Mouse (Mus musculus): Measurements from ENCODE around the gene Prepl. TPM values are rescaled to one million over a fixed set of nuclear protein-coding genes. Genes with fewer than 3 reads are reported as not detected.

Gene Prepl
- polyA plus RNA-seq, 1 experiment from 2014 or later: 26.0 TPM

- H3K4me2 ChIP-seq (ENCODE audit: low read depth, low read length): no peak overlapping the region
- peaks cover 16% of the 10 kb centered on the region for H3K36me3 ChIP-seq (ENCODE audit: control insufficient read depth, insufficient read depth, low read length)
- ATAC-seq (ENCODE audit: low read depth): no peak
- H3K9ac ChIP-seq (ENCODE audit: low read length): no peak overlapping the region
- H3K4me3 ChIP-seq (ENCODE audit: low read length): no peak overlapping the region
- H3K4me1 ChIP-seq (replicated peaks; ENCODE audit: control insufficient read depth, insufficient read depth, low read length): no peaks in the 10 kb centered on the region
- no peaks in the 10 kb centered on the region for H3K27me3 ChIP-seq (ENCODE audit: control insufficient read depth, insufficient read depth, low read depth, low read length)
- 93% methylated on average over 4 of the region's 4 CpGs for WGBS
- no peaks in the 10 kb centered on the region for H3K9me3 ChIP-seq (ENCODE audit: control insufficient read depth, low read length)
- H3K27ac ChIP-seq (ENCODE audit: low read length): no peak overlapping the region
Measured at GRCm38 (mm10) chr17:85074083-85074482, 16.0 kb downstream of the Prepl start.

- H3K4me3 ChIP-seq (ENCODE audit: low read length): no peak overlapping the region
- H3K36me3 ChIP-seq (ENCODE audit: control insufficient read depth, insufficient read depth, low read length): peaks cover 17% of the 10 kb centered on the region
- no peak for ATAC-seq (ENCODE audit: low read depth)
- no peaks in the 10 kb centered on the region for H3K4me1 ChIP-seq (replicated peaks; ENCODE audit: control insufficient read depth, insufficient read depth, low read length)
- H3K9ac ChIP-seq (ENCODE audit: low read length): no peak overlapping the region
- no peaks in the 10 kb centered on the region for H3K9me3 ChIP-seq (ENCODE audit: control insufficient read depth, low read length)
- H3K4me2 ChIP-seq (ENCODE audit: low read depth, low read length): no peak overlapping the region
- no peaks in the 10 kb centered on the region for H3K27me3 ChIP-seq (ENCODE audit: control insufficient read depth, insufficient read depth, low read depth, low read length)
- H3K27ac ChIP-seq (ENCODE audit: low read length): no peak overlapping the region
- 84% methylated on average over 7 of the region's 7 CpGs for WGBS
Measured at GRCm38 (mm10) chr17:85073214-85073613, 16.8 kb downstream of the Prepl start.

- WGBS: 73% methylated on average over 11 of the region's 11 CpGs
- H3K4me3 ChIP-seq (ENCODE audit: low read length): no peak overlapping the region
- H3K27ac ChIP-seq (ENCODE audit: low read length): no peak overlapping the region
- H3K9me3 ChIP-seq (ENCODE audit: control insufficient read depth, low read length): no peaks in the 10 kb centered on the region
- H3K4me2 ChIP-seq (ENCODE audit: low read depth, low read length): no peak overlapping the region
- ATAC-seq (ENCODE audit: low read depth): no peak
- H3K4me1 ChIP-seq (replicated peaks; ENCODE audit: control insufficient read depth, insufficient read depth, low read length): no peaks in the 10 kb centered on the region
- H3K9ac ChIP-seq (ENCODE audit: low read length): no peak overlapping the region
- H3K27me3 ChIP-seq (ENCODE audit: control insufficient read depth, insufficient read depth, low read depth, low read length): no peaks in the 10 kb centered on the region
- peaks cover 12% of the 10 kb centered on the region for H3K36me3 ChIP-seq (ENCODE audit: control insufficient read depth, insufficient read depth, low read length)
Measured at GRCm38 (mm10) chr17:85072383-85072782, 17.7 kb downstream of the Prepl start.

DNA sequence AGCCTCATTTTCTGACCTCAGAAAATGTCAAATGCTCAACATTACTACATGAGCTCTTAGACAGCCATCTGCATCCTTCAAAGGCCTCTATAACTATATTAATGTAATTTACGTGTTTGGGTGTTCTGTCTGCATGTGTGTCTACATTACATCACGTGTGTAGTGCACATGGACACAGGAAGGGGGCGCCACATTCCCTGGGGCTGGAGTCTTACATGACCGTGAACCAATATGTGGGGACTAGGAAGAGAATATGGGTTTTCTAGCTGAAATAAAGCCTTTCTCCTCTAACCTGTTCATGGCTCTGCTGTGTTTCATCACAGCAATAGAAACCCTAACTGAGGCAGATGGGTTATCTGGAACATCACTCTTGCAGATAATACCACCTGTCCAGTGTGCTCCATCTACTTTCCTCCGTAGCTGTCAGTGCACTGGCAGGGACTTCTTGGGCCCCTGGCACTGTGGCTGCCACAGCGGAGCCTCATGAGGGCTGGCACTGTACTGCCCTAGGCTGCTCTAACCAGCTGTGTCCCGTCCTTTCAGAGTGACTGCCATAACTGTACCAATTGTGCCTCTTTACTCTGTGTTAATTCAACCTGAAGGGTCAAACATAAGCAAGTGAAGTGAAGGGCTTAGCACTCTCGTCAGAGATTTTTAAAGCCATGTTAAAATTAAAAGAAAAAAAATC lies 18.8 kb downstream of the Prepl start:
- H3K27ac ChIP-seq (ENCODE audit: low read length): no peak overlapping the region
- whole genome bisulfite sequencing: 84% methylated on average over 8 of the region's 8 CpGs
- no peak overlapping the region for H3K4me3 ChIP-seq (ENCODE audit: low read length)
- no peaks in the 10 kb centered on the region for H3K4me1 ChIP-seq (replicated peaks; ENCODE audit: control insufficient read depth, insufficient read depth, low read length)
- no peaks in the 10 kb centered on the region for H3K9me3 ChIP-seq (ENCODE audit: control insufficient read depth, low read length)
- no peaks in the 10 kb centered on the region for H3K27me3 ChIP-seq (ENCODE audit: control insufficient read depth, insufficient read depth, low read depth, low read length)
- ATAC-seq (ENCODE audit: low read depth): no peak
- H3K4me2 ChIP-seq (ENCODE audit: low read depth, low read length): no peak overlapping the region
- H3K9ac ChIP-seq (ENCODE audit: low read length): no peak overlapping the region
- peaks cover 11% of the 10 kb centered on the region for H3K36me3 ChIP-seq (ENCODE audit: control insufficient read depth, insufficient read depth, low read length)

DNA sequence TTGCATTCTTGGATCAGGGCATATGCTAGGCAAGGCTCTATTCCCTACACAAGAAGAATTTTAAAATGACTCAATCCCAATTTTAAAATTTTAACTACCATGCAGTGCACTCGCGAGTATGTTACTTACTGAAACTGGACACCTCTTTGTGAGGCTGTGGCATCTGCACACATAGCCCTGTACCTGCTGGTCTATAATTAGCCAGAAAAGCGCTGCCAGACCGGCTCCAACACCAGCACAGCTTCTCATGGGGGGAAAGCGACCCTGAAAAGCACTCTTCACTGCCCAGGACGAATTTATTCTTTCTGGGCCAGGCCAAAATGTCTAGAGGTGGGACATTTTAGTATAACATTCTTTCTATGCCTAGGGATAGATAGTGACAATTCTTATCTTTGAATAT lies 19.4 kb downstream of the Prepl start:
- ATAC-seq (ENCODE audit: low read depth): no peak
- H3K27me3 ChIP-seq (ENCODE audit: control insufficient read depth, insufficient read depth, low read depth, low read length): no peaks in the 10 kb centered on the region
- no peak overlapping the region for H3K4me2 ChIP-seq (ENCODE audit: low read depth, low read length)
- no peaks in the 10 kb centered on the region for H3K9me3 ChIP-seq (ENCODE audit: control insufficient read depth, low read length)
- H3K4me1 ChIP-seq (replicated peaks; ENCODE audit: control insufficient read depth, insufficient read depth, low read length): no peaks in the 10 kb centered on the region
- 78% methylated on average over 6 of the region's 6 CpGs for WGBS
- H3K36me3 ChIP-seq (ENCODE audit: control insufficient read depth, insufficient read depth, low read length): peaks cover 12% of the 10 kb centered on the region
- H3K4me3 ChIP-seq (ENCODE audit: low read length): no peak overlapping the region
- H3K9ac ChIP-seq (ENCODE audit: low read length): no peak overlapping the region
- no peak overlapping the region for H3K27ac ChIP-seq (ENCODE audit: low read length)

- Histone ChIP-seq H3K27ac (ENCODE audit: low read length) (no peak overlapping the region), H3K36me3 (ENCODE audit: control insufficient read depth, insufficient read depth, low read length) (peaks cover 21% of the 10 kb centered on the region), H3K4me1 (replicated peaks; ENCODE audit: control insufficient read depth, insufficient read depth, low read length) (no peaks in the 10 kb centered on the region), H3K27me3 (ENCODE audit: control insufficient read depth, insufficient read depth, low read depth, low read length) (no peaks in the 10 kb centered on the region), H3K4me2 (ENCODE audit: low read depth, low read length) (no peak overlapping the region), H3K9me3 (ENCODE audit: control insufficient read depth, low read length) (no peaks in the 10 kb centered on the region), H3K4me3 (ENCODE audit: low read length) (no peak overlapping the region), H3K9ac (ENCODE audit: low read length) (no peak overlapping the region)
- no peak for ATAC-seq (ENCODE audit: low read depth)
- WGBS: 91% methylated on average over 7 of the region's 7 CpGs
Measured at GRCm38 (mm10) chr17:85067331-85067730, 22.7 kb downstream of the Prepl start.

GRCm38 (mm10) chr17:85063560-85063959 lies 26.5 kb downstream of the Prepl start:
- no peak overlapping the region for H3K27ac ChIP-seq (ENCODE audit: low read length)
- WGBS: 81% methylated on average over 7 of the region's 7 CpGs
- H3K36me3 ChIP-seq (ENCODE audit: control insufficient read depth, insufficient read depth, low read length): peaks cover 17% of the 10 kb centered on the region
- H3K4me2 ChIP-seq (ENCODE audit: low read depth, low read length): no peak overlapping the region
- H3K9me3 ChIP-seq (ENCODE audit: control insufficient read depth, low read length): no peaks in the 10 kb centered on the region
- no peak overlapping the region for H3K4me3 ChIP-seq (ENCODE audit: low read length)
- ATAC-seq (ENCODE audit: low read depth): no peak
- H3K4me1 ChIP-seq (replicated peaks; ENCODE audit: control insufficient read depth, insufficient read depth, low read length): no peaks in the 10 kb centered on the region
- no peaks in the 10 kb centered on the region for H3K27me3 ChIP-seq (ENCODE audit: control insufficient read depth, insufficient read depth, low read depth, low read length)
- no peak overlapping the region for H3K9ac ChIP-seq (ENCODE audit: low read length)

GRCm38 (mm10) chr17:85059136-85059535 lies 30.9 kb downstream of the Prepl start:
- Histone ChIP-seq H3K4me1 (replicated peaks; ENCODE audit: control insufficient read depth, insufficient read depth, low read length) (no peaks in the 10 kb centered on the region), H3K27ac (ENCODE audit: low read length) (no peak overlapping the region), H3K27me3 (ENCODE audit: control insufficient read depth, insufficient read depth, low read depth, low read length) (no peaks in the 10 kb centered on the region), H3K9ac (ENCODE audit: low read length) (no peak overlapping the region), H3K4me2 (ENCODE audit: low read depth, low read length) (no peak overlapping the region), H3K4me3 (ENCODE audit: low read length) (no peak overlapping the region), H3K36me3 (ENCODE audit: control insufficient read depth, insufficient read depth, low read length) (peaks cover 4% of the 10 kb centered on the region; the same call in 1 of the 2 replicates), H3K9me3 (ENCODE audit: control insufficient read depth, low read length) (no peaks in the 10 kb centered on the region)
- WGBS: 92% methylated on average over 6 of the region's 6 CpGs
- ATAC-seq (ENCODE audit: low read depth): no peak

DNA sequence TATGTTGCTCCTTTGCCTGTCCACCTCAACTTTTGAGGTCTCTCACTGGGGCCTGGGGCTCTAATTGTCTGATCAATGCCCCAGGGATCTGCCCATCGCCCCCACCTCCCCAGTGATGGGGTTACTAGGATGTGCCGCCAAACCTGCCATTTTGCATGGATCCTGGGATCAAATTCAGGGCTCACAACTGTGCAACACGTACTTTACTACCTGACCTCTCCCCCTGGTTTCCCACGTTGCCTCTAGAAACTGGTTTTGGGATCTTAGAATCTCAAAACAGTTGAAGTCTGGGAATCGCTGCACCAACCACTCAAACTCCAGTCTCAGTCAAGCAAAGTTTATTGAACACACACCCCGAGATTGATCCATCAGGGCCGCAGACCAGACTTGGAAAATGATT lies 31.8 kb downstream of the Prepl start:
- ATAC-seq (ENCODE audit: low read depth): no peak
- H3K36me3 ChIP-seq (ENCODE audit: control insufficient read depth, insufficient read depth, low read length): peaks cover 4% of the 10 kb centered on the region; the same call in 1 of the 2 replicates
- H3K9ac ChIP-seq (ENCODE audit: low read length): no peak overlapping the region
- WGBS: 93% methylated on average over 7 of the region's 7 CpGs
- no peaks in the 10 kb centered on the region for H3K4me1 ChIP-seq (replicated peaks; ENCODE audit: control insufficient read depth, insufficient read depth, low read length)
- no peak overlapping the region for H3K27ac ChIP-seq (ENCODE audit: low read length)
- no peaks in the 10 kb centered on the region for H3K9me3 ChIP-seq (ENCODE audit: control insufficient read depth, low read length)
- no peak overlapping the region for H3K4me2 ChIP-seq (ENCODE audit: low read depth, low read length)
- no peak overlapping the region for H3K4me3 ChIP-seq (ENCODE audit: low read length)
- no peaks in the 10 kb centered on the region for H3K27me3 ChIP-seq (ENCODE audit: control insufficient read depth, insufficient read depth, low read depth, low read length)

DNA sequence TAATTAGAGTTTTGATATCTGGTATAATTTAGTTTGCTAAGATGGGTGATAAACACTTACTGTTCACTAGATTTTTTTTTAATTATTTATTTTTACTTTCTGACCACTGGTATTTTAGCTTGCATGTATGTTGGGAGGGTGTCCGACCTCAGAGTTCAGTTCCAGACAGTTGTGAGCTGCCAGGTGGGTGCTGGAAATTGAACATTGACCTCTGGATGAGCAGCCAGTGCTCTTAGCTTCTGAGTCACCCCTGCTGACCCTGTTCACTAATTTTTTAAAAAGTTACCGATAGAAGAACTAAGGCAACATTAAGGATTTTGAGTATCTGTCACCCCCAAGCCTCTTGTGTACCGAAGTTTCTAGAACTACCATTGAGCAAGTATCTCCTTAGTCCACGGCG lies 41.7 kb downstream of the Prepl start:
- Histone ChIP-seq H3K4me1 (replicated peaks; ENCODE audit: control insufficient read depth, insufficient read depth, low read length) (no peaks in the 10 kb centered on the region), H3K9ac (ENCODE audit: low read length) (no peak overlapping the region), H3K36me3 (ENCODE audit: control insufficient read depth, insufficient read depth, low read length) (no peaks in the 10 kb centered on the region), H3K27me3 (ENCODE audit: control insufficient read depth, insufficient read depth, low read depth, low read length) (no peaks in the 10 kb centered on the region), H3K4me3 (ENCODE audit: low read length) (no peak overlapping the region), H3K4me2 (ENCODE audit: low read depth, low read length) (no peak overlapping the region), H3K9me3 (ENCODE audit: control insufficient read depth, low read length) (no peaks in the 10 kb centered on the region), H3K27ac (ENCODE audit: low read length) (no peak overlapping the region)
- ATAC-seq (ENCODE audit: low read depth): no peak
- 91% methylated on average over 5 of the region's 5 CpGs for WGBS

Measured in lung, embryonic 16.5 days (tissue).